Mouse (Mus musculus) ovary, postnatal 10 days (tissue): ENCODE results near the gene Tns4.

Experiments
- DNase-seq: peaks from one replicate; pipeline ENCODE4 v3.0.0; 2022; ENCODE audit warnings: low spot score

Tns4 gene

GRCm38 (mm10) chr11:99089077-99089601, at the start of gene Tns4:
Gene Tns4, minus strand, starts transcription at chr11:99089306.
- no peak for DNase-seq

GRCm38 (mm10) chr11:99137385-99137784, 48.3 kb upstream of the Tns4 start:
- DNase-seq, result no peak

DNA sequence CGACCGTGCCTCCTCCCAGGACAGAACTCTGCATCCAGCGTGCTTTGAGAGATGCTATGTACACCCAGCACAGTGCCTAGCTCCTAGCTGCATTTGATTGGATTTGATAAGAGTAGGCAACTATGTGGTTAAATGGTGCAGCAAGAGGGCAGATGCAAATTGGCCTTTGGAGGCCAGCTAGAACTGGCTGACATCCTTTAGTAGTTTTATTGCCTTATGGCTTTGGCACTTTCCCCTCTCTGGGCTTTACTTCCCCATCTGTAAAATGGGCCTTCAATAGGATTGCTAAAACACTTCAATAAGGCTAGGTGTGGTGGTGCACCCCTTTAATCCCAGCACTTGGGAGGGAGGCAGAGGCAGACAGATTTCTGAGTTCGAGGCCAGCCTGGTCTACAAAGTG, 47.9 kb upstream of the Tns4 start:
- no peak for DNase-seq

DNA sequence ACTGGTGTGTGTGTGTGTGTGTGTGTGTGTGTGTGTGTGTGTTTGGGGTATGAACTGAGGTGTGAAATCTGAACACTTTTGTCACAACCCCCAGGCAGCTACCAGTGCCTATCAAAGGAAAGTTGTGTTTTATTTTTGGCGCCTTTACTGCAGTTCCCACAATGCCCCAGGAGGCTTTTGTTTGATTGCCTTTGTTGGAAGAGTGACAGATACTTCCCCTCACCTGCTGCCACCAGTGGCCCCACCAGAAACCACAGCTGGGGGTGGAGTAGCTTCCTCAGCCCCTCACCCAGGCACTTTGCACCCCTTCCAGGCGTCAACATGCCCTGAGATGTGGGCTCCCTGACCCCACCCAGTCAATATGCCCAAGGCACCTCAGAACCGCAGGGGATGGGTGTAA, 47.3 kb upstream of the Tns4 start:
- DNase-seq, result no peak

DNA sequence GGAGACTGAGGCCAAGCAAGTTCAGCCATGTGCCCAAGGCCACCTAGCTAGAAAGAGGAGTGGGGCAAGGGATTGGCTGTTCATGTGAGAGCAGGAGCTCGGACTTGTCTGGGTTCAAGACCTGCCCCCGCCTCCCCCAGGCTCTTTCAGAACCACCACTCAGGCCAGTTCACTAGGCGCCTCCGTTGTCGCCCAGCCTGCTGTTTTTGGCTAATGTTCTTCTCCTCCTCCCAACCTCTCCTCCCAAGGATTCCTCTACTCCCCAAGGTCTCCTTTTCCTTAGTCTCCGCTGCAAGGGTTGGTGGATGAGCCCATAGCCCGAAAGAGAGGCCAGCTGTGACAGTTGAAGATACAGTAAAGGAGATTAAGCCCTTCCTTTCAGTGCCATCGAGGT, 45.9 kb upstream of the Tns4 start:
- DNase-seq, result no peak

- DNase-seq, result no peak
Observed at GRCm38 (mm10) chr11:99134266-99135046, 45.4 kb upstream of the Tns4 start.

DNA sequence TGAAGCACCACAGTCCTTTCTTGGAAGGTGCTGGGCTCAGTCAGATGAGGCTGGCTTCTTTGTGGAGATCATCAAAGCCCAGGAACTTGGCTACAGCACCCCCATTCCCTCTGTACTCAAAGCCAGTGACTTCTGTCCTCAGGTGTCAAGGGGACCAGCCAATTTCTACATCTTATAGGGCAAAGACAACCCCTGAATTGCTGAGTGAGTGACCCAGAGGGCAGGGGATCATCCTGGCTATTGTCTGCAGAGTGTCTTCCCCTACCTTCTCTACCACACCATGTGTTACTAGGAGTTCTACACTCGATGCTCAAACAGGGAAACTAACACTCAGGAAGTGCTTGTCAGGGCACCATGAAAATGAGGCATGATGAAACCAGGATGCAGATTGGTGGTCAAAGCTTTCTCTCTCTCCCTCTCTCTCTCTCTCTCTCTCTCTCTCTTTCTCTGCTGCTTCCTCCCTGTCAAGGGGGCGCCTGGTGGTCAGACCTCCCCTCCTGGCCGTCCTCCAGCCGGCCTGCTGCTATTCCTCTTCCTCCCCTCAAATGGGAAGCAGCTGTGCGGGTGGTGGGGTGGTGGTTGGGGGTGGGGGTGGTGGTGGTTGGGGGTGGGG, 44.3 kb upstream of the Tns4 start:
- no peak for DNase-seq

- DNase-seq, result no peak
Observed at GRCm38 (mm10) chr11:99132091-99132730, 43.1 kb upstream of the Tns4 start.

DNA sequence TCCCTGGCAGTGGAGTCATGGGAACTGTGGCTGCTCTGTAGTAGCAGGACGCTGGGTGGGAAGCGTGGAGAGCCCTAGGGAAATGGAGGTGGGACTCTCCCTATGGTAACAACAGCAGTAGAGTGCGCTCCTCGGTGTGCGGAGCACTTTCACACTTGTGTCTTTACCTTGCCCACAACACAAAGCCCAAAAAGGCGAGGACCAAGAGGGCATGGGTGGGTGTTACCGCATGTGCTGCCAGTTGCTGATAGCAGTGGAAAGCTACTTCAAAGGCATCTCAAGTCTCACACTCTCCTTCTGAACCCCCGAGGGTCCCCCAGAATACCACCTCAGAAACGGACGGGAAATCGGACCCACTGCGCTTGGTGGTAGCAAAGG, 42.3 kb upstream of the Tns4 start:
- DNase-seq, result no peak

DNA sequence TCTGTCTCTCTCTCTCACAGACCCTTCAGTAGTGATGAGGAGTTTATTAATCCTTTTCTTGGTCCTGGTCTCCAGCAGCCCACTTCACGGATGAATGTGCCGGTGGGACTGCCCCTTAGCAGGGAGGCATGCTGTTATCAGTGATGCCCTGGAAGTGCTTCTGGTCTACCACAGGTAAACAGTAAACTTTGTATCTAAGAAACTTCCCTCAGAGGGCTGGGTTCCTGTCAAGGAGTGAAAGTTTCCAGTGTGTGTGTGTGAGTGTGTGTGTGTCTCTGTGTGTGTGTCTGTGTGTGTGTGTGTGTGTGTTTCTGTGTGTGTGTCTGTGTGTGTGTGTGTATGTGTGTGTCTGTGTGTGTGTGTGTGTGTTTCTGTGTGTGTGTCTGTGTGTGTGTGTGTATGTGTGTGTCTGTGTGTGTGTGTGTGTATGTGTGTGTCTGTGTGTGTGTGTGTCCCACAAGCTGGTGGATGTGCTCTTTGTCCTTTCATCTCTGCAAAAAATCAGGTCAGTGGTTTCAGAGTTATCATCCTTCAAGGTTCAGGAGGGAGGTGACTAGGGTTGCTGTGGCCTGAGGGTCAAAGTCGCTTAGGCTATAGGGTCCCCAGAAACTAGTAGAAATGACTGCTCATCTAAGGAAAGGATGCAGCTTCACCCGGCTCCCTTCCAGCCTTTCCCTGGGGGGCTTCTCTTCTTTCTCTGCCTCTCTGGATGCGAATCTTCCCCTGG, 41.8 kb upstream of the Tns4 start:
- no peak for DNase-seq

- no peak for DNase-seq
Observed at GRCm38 (mm10) chr11:99129287-99129686, 40.2 kb upstream of the Tns4 start.

GRCm38 (mm10) chr11:99127785-99128682, 38.9 kb upstream of the Tns4 start:
- DNase-seq, result no peak

DNA sequence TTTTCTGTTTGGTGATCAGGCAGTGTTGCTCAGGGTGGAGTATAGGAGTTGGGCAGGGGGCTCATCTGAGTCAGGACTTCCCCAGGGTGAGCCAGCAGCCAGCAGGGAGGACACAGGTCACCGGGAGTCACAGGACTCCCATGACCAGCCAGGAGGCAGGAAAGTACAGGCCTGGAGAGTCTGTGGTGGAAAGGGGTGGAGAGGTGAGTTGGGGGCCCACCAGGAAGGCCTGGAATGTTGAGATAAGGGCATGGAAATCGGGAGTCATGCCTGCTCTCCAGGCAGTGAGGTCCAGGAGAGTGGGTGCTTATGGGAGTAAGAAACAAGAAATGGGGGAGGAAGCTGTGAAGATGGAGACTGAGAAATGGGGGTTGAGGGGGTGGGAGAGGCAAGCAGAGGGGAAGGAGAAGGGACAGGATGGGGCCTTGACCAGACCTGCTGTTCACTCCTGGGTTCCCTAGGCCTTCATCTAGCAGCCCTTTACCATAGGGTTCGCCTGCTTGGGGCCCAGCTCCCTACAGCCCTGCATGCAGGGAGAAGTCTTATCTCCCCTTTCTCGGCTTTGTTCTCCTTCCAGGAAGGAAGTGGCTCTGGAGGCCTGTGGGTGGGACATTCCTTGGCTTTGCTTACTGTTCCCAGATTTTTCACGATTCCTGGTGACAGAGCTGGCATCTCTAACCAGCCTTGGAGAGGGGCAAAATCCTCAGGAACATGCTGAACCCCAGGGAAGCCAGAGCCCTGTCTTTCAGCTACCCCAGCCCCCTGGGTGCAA, 37.6 kb upstream of the Tns4 start:
- no peak for DNase-seq

GRCm38 (mm10) chr11:99124635-99125029, 35.5 kb upstream of the Tns4 start:
- no peak for DNase-seq

- DNase-seq, result no peak
Observed at GRCm38 (mm10) chr11:99123977-99124634, 35.0 kb upstream of the Tns4 start.

DNA sequence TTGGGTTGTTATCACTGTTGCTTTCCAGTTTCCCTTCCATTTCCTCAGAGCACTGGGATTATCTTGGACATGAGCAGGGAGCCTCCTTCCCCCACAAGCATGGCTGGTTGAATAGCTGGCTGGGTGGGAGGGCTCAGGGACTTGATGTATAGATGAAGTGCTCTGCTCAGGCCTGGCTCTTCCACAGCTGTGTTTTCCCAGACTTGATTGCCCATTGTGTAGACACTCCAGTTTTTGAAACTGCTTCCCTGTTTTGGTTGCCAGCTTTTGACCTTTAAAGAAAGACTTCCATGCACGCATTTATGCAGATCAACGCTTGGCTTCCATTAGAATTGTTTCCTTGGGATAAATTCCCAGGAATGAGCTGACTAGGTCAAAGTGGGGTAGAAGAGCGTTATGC, 33.6 kb upstream of the Tns4 start:
- DNase-seq, result no peak

DNA sequence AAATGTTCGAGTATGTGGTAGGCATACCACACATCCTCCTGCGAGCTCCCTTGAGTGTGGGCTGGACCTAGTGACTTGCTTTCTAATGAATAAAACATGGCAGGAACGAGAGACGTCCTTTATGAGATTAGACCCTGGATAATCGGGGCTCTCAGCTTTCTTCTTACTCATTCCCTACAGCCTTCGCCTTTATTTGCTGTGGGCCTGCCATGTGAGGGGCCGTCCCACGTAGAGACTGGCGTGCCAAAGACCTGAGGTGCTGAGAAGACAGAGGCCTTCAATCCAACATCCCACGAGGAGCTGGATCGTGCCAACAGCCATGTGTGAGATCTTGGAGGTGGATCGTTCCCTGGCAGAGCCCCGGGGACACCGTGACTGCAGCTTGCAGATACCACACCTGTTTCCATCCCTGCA, 32.1 kb upstream of the Tns4 start:
- DNase-seq, result no peak

GRCm38 (mm10) chr11:99120524-99121217, 31.6 kb upstream of the Tns4 start:
- no peak for DNase-seq

- DNase-seq, result no peak
Observed at GRCm38 (mm10) chr11:99118963-99119362, 29.9 kb upstream of the Tns4 start.
